Mouse (Mus musculus) olfactory bulb, adult 2 months (tissue): ENCODE measurements at regions not wholly inside any gene's neighbourhood (a gene's known extent, or its start where the extent isn't known, plus 50 kb on each side); places are given as distances from the start of the nearest gene placed in this dataset.

ENCODE experiments used
- CTCF ChIP-seq: fragments of 200-500 bp; IDR thresholded peaks from 2 replicates; pipeline ENCODE4 v1.5.1; 2012; ENCODE audit warnings: low read depth, mild to moderate bottlenecking, low read length, moderate library complexity; ENCODE audit not compliant: insufficient read depth
- POLR2A ChIP-seq: fragments of 200-500 bp; IDR thresholded peaks from 2 replicates; pipeline ENCODE4 v1.6.1; 2012; ENCODE audit warnings: mild to moderate bottlenecking, low read depth, low read length, moderate library complexity; ENCODE audit not compliant: insufficient read depth

GRCm38 (mm10) chr13:101918185-101918584, 150.2 kb upstream of the Pik3r1 start:
- TF ChIP-seq POLR2A (no peak), CTCF (no peak)
